Mouse (Mus musculus) limb, embryonic 10.5 days (tissue): ENCODE measurements at regions not wholly inside any gene's neighbourhood (a gene's known extent, or its start where the extent isn't known, plus 50 kb on each side); places are given as distances from the start of the nearest gene placed in this dataset.

Source experiments
- DNase-seq: peaks from one replicate; pipeline ENCODE4 v3.0.0-alpha.2; 2017; ENCODE audit warnings: low spot score
- H3K27ac ChIP-seq: fragments of 300-500 bp; sonication (generic); 2 replicates; pipeline ENCODE4 v1.5.1; 2016; ENCODE audit warnings: mild to moderate bottlenecking
- H3K27me3 ChIP-seq: fragments of 300-500 bp; sonication (generic); 2 replicates; pipeline ENCODE4 v1.6.1; 2016; ENCODE audit warnings: low read depth, mild to moderate bottlenecking; ENCODE audit not compliant: poor library complexity, severe bottlenecking
- H3K36me3 ChIP-seq: fragments of 300-500 bp; sonication (generic); 2 replicates; pipeline ENCODE4 v1.6.1; 2016; ENCODE audit warnings: mild to moderate bottlenecking, moderate library complexity
- H3K4me1 ChIP-seq: fragments of 300-500 bp; sonication (generic); 2 replicates; pipeline ENCODE4 v1.6.1; 2016
- H3K4me3 ChIP-seq: fragments of 300-500 bp; sonication (generic); 2 replicates; pipeline ENCODE4 v1.5.1; 2016; ENCODE audit warnings: mild to moderate bottlenecking, moderate library complexity
- H3K9me3 ChIP-seq: fragments of 300-500 bp; sonication (generic); replicated peaks from 2 replicates; pipeline ENCODE4 v1.6.1; 2016; ENCODE audit warnings: mild to moderate bottlenecking
- WGBS: fragments of 180-500 bp; shearing (Covaris S2); methylation state at CpG from one replicate; pipeline ENCODE4 v1.1.7; 2016; 5-methylcytosine and 5-hydroxymethylcytosine counted together

DNA sequence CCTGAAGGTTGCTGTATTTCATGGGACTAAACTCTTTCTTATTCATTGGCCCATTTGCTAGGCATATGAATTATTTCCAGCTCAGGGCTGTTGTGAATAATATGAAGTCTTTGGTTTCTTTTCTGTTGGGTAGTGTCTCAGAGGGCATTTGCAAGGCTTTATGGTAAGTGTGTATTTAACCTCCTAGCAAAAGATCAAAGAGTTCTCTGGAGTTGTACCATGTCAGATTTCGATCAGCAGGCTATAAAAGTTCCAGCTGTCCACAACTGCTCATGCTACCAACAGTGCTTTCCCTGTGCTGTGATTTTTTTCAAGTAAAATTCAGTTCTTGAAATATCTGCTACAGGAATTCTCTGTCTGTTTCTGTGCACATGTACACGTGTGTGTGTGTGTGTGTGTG lies 165.5 kb upstream of the Zc3h12c start:
- H3K4me3 ChIP-seq: no peak overlapping the region
- no peaks in the 10 kb centered on the region for H3K9me3 ChIP-seq
- WGBS: 50% methylated on average over 2 of the region's 2 CpGs
- no peak for DNase-seq
- H3K36me3 ChIP-seq: no peaks in the 10 kb centered on the region
- H3K27ac ChIP-seq: no peak overlapping the region
- H3K27me3 ChIP-seq: no peaks in the 10 kb centered on the region
- no peaks in the 10 kb centered on the region for H3K4me1 ChIP-seq

DNA sequence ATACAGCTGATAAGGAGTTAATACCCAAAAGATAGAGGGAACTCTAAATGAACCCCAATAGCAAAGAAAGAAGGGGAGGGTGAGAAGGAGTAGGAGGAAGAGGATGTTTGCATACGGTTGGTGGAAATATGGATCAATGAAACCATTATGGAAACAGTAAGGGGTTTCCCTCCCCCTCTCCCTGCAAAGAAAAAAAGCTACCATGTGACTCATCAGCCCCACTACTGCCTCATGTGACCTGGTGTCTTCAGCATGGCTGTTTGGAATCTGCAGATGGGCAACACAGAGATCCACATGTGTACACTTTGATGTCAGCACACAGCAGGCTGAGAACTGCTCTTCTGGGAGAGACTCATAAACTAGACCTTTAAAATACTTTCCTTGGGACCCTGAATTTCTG lies 163.4 kb upstream of the Zc3h12c start:
- Histone ChIP-seq H3K4me1 (no peaks in the 10 kb centered on the region), H3K27ac (no peak overlapping the region), H3K9me3 (no peaks in the 10 kb centered on the region), H3K36me3 (no peaks in the 10 kb centered on the region), H3K27me3 (no peaks in the 10 kb centered on the region), H3K4me3 (no peak overlapping the region)
- no peak for DNase-seq
- 87% methylated on average over 1 of the region's 1 CpGs for WGBS

GRCm38 (mm10) chr9:52330652-52331051 lies 162.3 kb upstream of the Zc3h12c start:
- H3K36me3 ChIP-seq: no peaks in the 10 kb centered on the region
- DNase-seq: no peak
- no peaks in the 10 kb centered on the region for H3K9me3 ChIP-seq
- 86% methylated on average over 3 of the region's 3 CpGs for WGBS
- no peak overlapping the region for H3K4me3 ChIP-seq
- no peaks in the 10 kb centered on the region for H3K4me1 ChIP-seq
- H3K27ac ChIP-seq: no peak overlapping the region
- no peaks in the 10 kb centered on the region for H3K27me3 ChIP-seq

DNA sequence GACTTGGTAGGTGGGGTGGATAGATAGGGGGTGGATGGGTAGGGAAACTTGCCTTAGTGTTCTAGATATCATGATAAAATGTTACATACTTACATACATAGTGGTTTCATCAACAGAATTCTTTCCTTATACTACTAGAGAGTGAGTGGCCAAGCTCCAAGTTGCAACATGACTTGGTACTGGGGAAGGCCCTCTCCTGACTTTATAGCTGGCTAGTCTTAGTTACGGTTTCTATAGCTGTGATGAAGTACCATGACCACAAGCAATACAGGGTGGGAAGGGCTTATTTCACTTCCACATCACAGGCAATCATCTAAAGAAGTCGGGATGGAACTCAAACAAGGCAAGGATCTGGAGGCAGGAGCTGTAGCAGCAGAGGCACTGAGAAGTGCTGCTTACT lies 156.0 kb upstream of the Zc3h12c start:
- no peak for DNase-seq
- H3K4me1 ChIP-seq: no peaks in the 10 kb centered on the region
- H3K27me3 ChIP-seq: no peaks in the 10 kb centered on the region
- H3K9me3 ChIP-seq: no peaks in the 10 kb centered on the region
- no peaks in the 10 kb centered on the region for H3K36me3 ChIP-seq
- H3K27ac ChIP-seq: no peak overlapping the region
- no peak overlapping the region for H3K4me3 ChIP-seq
- WGBS: 88% methylated on average over 2 of the region's 2 CpGs

DNA sequence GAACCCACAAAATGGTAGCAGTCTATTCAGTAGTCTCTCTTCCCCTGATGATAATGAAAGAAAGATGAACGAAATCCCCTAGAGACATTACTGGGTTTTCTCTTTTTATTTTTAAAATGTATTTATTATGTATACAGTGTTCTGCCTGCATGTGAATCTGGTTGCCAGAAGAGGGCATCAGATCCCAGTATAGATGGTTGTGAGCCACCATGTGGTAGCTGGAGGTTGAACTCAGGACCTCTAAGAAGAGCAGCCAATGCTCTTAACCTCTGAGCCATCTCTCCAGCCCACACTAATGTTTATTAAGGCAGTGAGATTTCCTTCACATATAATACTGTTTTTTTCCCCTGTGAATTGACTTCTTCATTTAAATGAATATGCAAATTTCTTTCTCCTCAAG lies 155.4 kb upstream of the Zc3h12c start:
- Histone ChIP-seq H3K27ac (no peak overlapping the region), H3K9me3 (no peaks in the 10 kb centered on the region), H3K4me1 (no peaks in the 10 kb centered on the region), H3K36me3 (no peaks in the 10 kb centered on the region), H3K27me3 (no peaks in the 10 kb centered on the region), H3K4me3 (no peak overlapping the region)
- WGBS: 93% methylated on average over 1 of the region's 1 CpGs
- DNase-seq: no peak

DNA sequence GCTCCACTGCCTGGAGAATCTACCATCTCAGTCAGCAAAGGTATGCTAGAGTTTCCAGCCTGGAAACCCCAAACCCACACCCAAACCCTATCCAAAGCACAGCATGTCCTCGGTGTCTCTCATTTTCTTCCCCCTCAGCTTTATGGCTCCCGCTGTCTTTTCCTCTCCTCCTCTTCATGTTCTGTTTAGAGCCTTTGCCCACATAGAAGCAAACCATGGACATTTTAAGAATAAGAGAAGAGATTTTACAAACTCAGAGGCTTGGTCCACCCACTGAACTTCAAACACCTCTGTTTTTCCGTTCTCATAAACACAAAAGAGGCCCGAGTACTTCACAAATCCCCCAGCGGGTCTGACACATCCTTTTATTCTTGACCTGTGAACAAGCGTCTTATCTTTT lies 154.9 kb upstream of the Zc3h12c start:
- WGBS: 93% methylated on average over 6 of the region's 6 CpGs

DNA sequence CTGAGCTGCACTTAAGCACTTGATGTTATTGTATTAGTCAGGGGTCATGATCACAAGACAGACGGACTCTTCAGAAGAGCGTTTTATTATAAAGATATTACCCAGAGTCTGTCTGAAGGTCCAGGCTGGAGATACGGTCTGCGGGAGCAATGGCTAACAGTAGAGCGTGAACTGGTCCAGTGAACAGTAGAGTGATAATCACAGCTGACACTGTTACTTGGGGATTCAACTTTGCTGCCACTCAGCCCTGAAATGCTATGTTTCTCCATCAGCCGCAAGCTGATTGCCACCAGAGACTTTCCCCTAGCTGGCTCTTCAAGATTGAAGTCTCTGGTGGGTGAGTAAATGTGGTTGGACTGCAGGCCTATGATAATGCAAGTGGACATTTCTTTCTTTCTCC lies 133.1 kb upstream of the Zc3h12c start:
- WGBS: 90% methylated on average over 6 of the region's 6 CpGs
- no peaks in the 10 kb centered on the region for H3K36me3 ChIP-seq

More for the DNA sequence above, 154.9 kb upstream of the Zc3h12c start:
- H3K9me3 ChIP-seq: no peaks in the 10 kb centered on the region
- DNase-seq: no peak
- H3K27ac ChIP-seq: no peak overlapping the region
- H3K36me3 ChIP-seq: no peaks in the 10 kb centered on the region
- H3K4me1 ChIP-seq: no peaks in the 10 kb centered on the region
- no peak overlapping the region for H3K4me3 ChIP-seq
- H3K27me3 ChIP-seq: no peaks in the 10 kb centered on the region

DNA sequence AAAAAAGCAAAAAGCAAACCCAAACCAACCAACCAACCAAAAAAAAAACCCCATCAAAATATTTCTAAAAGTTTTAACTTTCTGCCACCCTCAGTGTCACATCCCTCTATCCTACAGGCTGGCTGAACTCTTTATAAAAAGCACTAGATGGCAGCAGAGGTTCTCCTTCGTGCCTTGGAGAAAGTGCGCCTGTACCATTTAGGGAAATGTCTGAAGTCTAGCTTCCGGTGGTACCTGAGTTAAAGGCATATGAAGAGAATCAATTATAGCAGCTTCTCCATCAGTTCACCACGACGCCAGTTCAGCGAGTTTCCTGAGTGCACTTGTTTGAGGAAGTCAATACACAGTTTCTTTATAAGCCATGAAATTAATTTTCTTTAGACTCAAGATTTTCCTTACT lies 130.0 kb upstream of the Zc3h12c start:
- no peak overlapping the region for H3K4me3 ChIP-seq
- no peaks in the 10 kb centered on the region for H3K9me3 ChIP-seq
- H3K27ac ChIP-seq: no peak overlapping the region
- H3K27me3 ChIP-seq: no peaks in the 10 kb centered on the region
- H3K4me1 ChIP-seq: no peaks in the 10 kb centered on the region
- DNase-seq: peak; percentile 34
- no peaks in the 10 kb centered on the region for H3K36me3 ChIP-seq
- WGBS: 12% methylated on average over 6 of the region's 6 CpGs

More for the DNA sequence above, 133.1 kb upstream of the Zc3h12c start:
- H3K9me3 ChIP-seq: no peaks in the 10 kb centered on the region
- H3K4me1 ChIP-seq: no peaks in the 10 kb centered on the region
- DNase-seq: no peak
- H3K27me3 ChIP-seq: no peaks in the 10 kb centered on the region
- H3K27ac ChIP-seq: no peak overlapping the region
- no peak overlapping the region for H3K4me3 ChIP-seq

GRCm38 (mm10) chr9:52294699-52295098 lies 126.3 kb upstream of the Zc3h12c start:
- no peaks in the 10 kb centered on the region for H3K36me3 ChIP-seq
- WGBS: 88% methylated on average over 8 of the region's 8 CpGs
- H3K9me3 ChIP-seq: no peaks in the 10 kb centered on the region
- no peak for DNase-seq
- no peak overlapping the region for H3K27ac ChIP-seq
- H3K4me1 ChIP-seq: no peaks in the 10 kb centered on the region
- no peak overlapping the region for H3K4me3 ChIP-seq
- no peaks in the 10 kb centered on the region for H3K27me3 ChIP-seq

- 79% methylated on average over 4 of the region's 4 CpGs for WGBS
- no peaks in the 10 kb centered on the region for H3K36me3 ChIP-seq
- H3K4me3 ChIP-seq: no peak overlapping the region
- no peaks in the 10 kb centered on the region for H3K27me3 ChIP-seq
- no peaks in the 10 kb centered on the region for H3K9me3 ChIP-seq
- H3K4me1 ChIP-seq: peaks cover 5% of the 10 kb centered on the region; the same call in 1 of the 2 replicates
- DNase-seq: no peak
- H3K27ac ChIP-seq: no peak overlapping the region
These were observed 120.7 kb upstream of the Zc3h12c start for GRCm38 (mm10) chr9:52289069-52289468.

GRCm38 (mm10) chr9:52287761-52288275 lies 119.4 kb upstream of the Zc3h12c start:
- WGBS: 78% methylated on average over 7 of the region's 7 CpGs
- Histone ChIP-seq H3K4me3 (no peak overlapping the region), H3K9me3 (no peaks in the 10 kb centered on the region), H3K27ac (no peak overlapping the region), H3K4me1 (peaks cover 5% of the 10 kb centered on the region; the same call in 1 of the 2 replicates), H3K27me3 (no peaks in the 10 kb centered on the region), H3K36me3 (no peaks in the 10 kb centered on the region)
- no peak for DNase-seq

GRCm38 (mm10) chr9:52287246-52287651 lies 118.9 kb upstream of the Zc3h12c start:
- no peaks in the 10 kb centered on the region for H3K27me3 ChIP-seq
- peak; percentile 72 for DNase-seq
- no peaks in the 10 kb centered on the region for H3K36me3 ChIP-seq
- H3K4me3 ChIP-seq: peak overlapping the region; percentile 47
- H3K9me3 ChIP-seq: no peaks in the 10 kb centered on the region
- 6% methylated on average over 10 of the region's 10 CpGs for WGBS
- peaks cover 5% of the 10 kb centered on the region; the same call in 1 of the 2 replicates for H3K4me1 ChIP-seq
- H3K27ac ChIP-seq: no peak overlapping the region

DNA sequence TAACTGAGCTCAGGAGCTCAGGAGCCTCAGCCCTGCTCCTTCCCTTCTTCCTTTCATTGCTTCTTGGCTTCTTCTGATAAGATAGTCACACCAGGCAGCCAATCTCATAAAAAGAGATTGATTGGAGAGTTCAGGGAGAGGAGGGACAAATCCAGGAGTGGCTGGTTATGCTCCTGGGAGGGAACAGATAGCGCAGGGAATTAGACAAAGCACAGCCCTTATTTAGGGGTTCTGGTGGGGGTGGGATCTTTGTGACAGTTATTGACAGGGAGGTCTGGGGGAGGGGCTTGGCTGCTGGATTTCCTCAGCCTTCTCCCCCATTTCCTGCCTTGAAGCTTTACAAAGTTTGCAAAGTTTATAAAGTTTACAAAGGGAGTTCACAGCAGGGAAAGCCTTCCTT lies 117.7 kb upstream of the Zc3h12c start:
- WGBS: 15% methylated on average over 1 of the region's 1 CpGs
- Histone ChIP-seq H3K9me3 (no peaks in the 10 kb centered on the region), H3K27ac (no peak overlapping the region), H3K36me3 (no peaks in the 10 kb centered on the region), H3K4me1 (peaks cover 5% of the 10 kb centered on the region; the same call in 1 of the 2 replicates), H3K27me3 (no peaks in the 10 kb centered on the region), H3K4me3 (no peak overlapping the region)
- no peak for DNase-seq

DNA sequence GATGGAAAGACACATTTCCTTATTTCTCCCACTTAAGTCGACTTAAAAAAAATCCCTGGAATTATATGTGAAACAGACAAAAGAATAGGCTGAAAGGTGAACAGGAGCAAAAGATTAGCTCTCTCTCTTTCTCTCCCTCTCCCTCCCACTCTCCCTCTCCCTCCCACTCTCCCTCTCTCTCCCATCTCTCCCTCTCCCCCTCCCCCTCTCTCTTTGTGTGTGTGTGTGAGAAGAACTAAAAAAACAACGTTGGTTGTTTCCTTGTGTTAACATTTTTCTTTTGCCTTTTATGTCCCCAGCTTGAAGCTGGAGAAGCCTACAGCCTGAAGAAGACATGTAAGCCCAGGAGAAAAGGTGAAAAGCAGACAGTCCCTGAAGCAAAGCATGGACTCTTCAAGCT lies 115.2 kb upstream of the Zc3h12c start:
- Histone ChIP-seq H3K27ac (no peak overlapping the region), H3K27me3 (no peaks in the 10 kb centered on the region), H3K4me1 (peaks cover 5% of the 10 kb centered on the region; the same call in 1 of the 2 replicates), H3K4me3 (no peak overlapping the region), H3K9me3 (no peaks in the 10 kb centered on the region), H3K36me3 (no peaks in the 10 kb centered on the region)
- 20% methylated on average over 2 of the region's 2 CpGs for WGBS
- DNase-seq: no peak
